Mouse (Mus musculus): ENCODE results near the gene Crtam. TPM values are rescaled to one million over a fixed set of nuclear protein-coding genes. Genes with fewer than 3 reads are reported as not detected.

Gene Crtam
- total RNA-seq, 2 experiments from 2014 or later, result 0.12 to 0.36 TPM

GRCm38 (mm10) chr9:40927351-40927980 is 77.0 kb downstream of the Crtam start:
- Histone ChIP-seq H3K27ac (no peak overlapping the region), H3K4me3 (no peak overlapping the region)
- no peak for TF ChIP-seq CTCF (conservative IDR thresholded peaks at IDR 0.05)
- no peak for DNase-seq (ENCODE audit: low spot score in 2 of 2)

Other genes with a start within 250 kb of the Crtam start
- 1,000 to 10,000 TPM; 2,132 to 2,154 TPM for gene Hspa8, start 203.6 kb downstream of the Crtam start, total RNA-seq (2021)
- gene Bsx, start 130.5 kb downstream of the Crtam start, total RNA-seq (2021), result not detected
- gene Jhy, start 40.5 kb downstream of the Crtam start, total RNA-seq (2021), result under 1 TPM; 0.33 to 0.69 TPM
- 10 to 100 TPM; 26.7 to 27.0 TPM for gene Ubash3b, start 157.1 kb upstream of the Crtam start, total RNA-seq (2021)